Mouse (Mus musculus) c-Kit-positive CD71-negative TER-119-negative erythroid progenitor cells, embryonic 14.5 days (primary cell): ENCODE measurements at regions not wholly inside any gene's neighbourhood (a gene's known extent, or its start where the extent isn't known, plus 50 kb on each side); places are given as distances from the start of the nearest gene placed in this dataset.

Experiments
- DNase-seq: peaks from one replicate; pipeline ENCODE4 v3.0.0-alpha.2; 2013; ENCODE audit warnings: low read depth

GRCm38 (mm10) chr5:119400223-119400935 is 270.1 kb upstream of the Tbx3 start:
- DNase-seq = no peak

- DNase-seq = no peak
These were observed 268.6 kb upstream of the Tbx3 start for GRCm38 (mm10) chr5:119401915-119402314.

GRCm38 (mm10) chr5:119402651-119403050 is 267.8 kb upstream of the Tbx3 start:
- DNase-seq = no peak

- DNase-seq = no peak
These were observed 259.5 kb upstream of the Tbx3 start for GRCm38 (mm10) chr5:119410966-119411365.

- no peak for DNase-seq
These were observed 254.6 kb upstream of the Tbx3 start for GRCm38 (mm10) chr5:119415835-119416234.

GRCm38 (mm10) chr5:119418486-119418885 is 252.0 kb upstream of the Tbx3 start:
- no peak for DNase-seq

- no peak for DNase-seq
These were observed 242.9 kb upstream of the Tbx3 start for GRCm38 (mm10) chr5:119427511-119428019.

GRCm38 (mm10) chr5:119431271-119431756 is 239.2 kb upstream of the Tbx3 start:
- no peak for DNase-seq

GRCm38 (mm10) chr5:119434572-119434971 is 235.9 kb upstream of the Tbx3 start:
- DNase-seq = no peak

GRCm38 (mm10) chr5:119448494-119448893 is 222.0 kb upstream of the Tbx3 start:
- DNase-seq = no peak

GRCm38 (mm10) chr5:119449166-119449565 is 221.3 kb upstream of the Tbx3 start:
- DNase-seq = no peak

- DNase-seq = no peak
These were observed 210.7 kb upstream of the Tbx3 start for GRCm38 (mm10) chr5:119459751-119460150.

- DNase-seq = no peak
These were observed 207.6 kb upstream of the Tbx3 start for GRCm38 (mm10) chr5:119462659-119463530.

- no peak for DNase-seq
These were observed 205.9 kb upstream of the Tbx3 start for GRCm38 (mm10) chr5:119464553-119464952.

GRCm38 (mm10) chr5:119467346-119468085 is 203.0 kb upstream of the Tbx3 start:
- DNase-seq = no peak

- DNase-seq = no peak
These were observed 192.5 kb upstream of the Tbx3 start for GRCm38 (mm10) chr5:119477926-119478325.

- no peak for DNase-seq
These were observed 192.1 kb upstream of the Tbx3 start for GRCm38 (mm10) chr5:119478331-119478730.

- no peak for DNase-seq
These were observed 190.0 kb upstream of the Tbx3 start for GRCm38 (mm10) chr5:119480191-119481190.

- no peak for DNase-seq
These were observed 186.8 kb upstream of the Tbx3 start for GRCm38 (mm10) chr5:119483706-119484105.

- no peak for DNase-seq
These were observed 184.3 kb upstream of the Tbx3 start for GRCm38 (mm10) chr5:119486196-119486595.

GRCm38 (mm10) chr5:119487184-119487583 is 183.3 kb upstream of the Tbx3 start:
- no peak for DNase-seq
